Mouse (Mus musculus) liver, embryonic 11.5 days (tissue): Measurements from ENCODE around the gene Ccl17. TPM values are rescaled to one million over a fixed set of nuclear protein-coding genes. Genes with fewer than 3 reads are reported as not detected.
A peak's percentile ranks its signal among the peaks of the same experiment; 100 is the strongest.

Experiments
- ATAC-seq: fragments of 200-750 bp; cut with Nextera tagmentation; replicated peaks from 2 replicates; pipeline ENCODE4 v1.8.0; 2017; ENCODE audit warnings: moderate number of reproducible peaks, mild to moderate bottlenecking, moderate TSS enrichment, moderate library complexity; ENCODE audit not compliant: low FRiP score
- DNase-seq: peaks from one replicate; pipeline ENCODE4 v3.0.0-alpha.2; 2017; ENCODE audit warnings: low spot score
- H3K27ac ChIP-seq: fragments of 300-500 bp; sonication (generic); 2 replicates; pipeline ENCODE4 v1.5.1; 2014; ENCODE audit warnings: mild to moderate bottlenecking, low read depth, low read length, control low read depth
- H3K27me3 ChIP-seq: fragments of 300-500 bp; sonication (generic); replicated peaks from 2 replicates; pipeline ENCODE4 v1.6.1; 2014; ENCODE audit warnings: low read length, mixed read lengths; ENCODE audit not compliant: control insufficient read depth, insufficient read depth
- H3K36me3 ChIP-seq: fragments of 300-500 bp; sonication (generic); 2 replicates; pipeline ENCODE4 v1.6.1; 2014; ENCODE audit warnings: mild to moderate bottlenecking, low read length, moderate library complexity, mixed read lengths; ENCODE audit not compliant: control insufficient read depth, insufficient read depth
- H3K4me1 ChIP-seq: fragments of 300-500 bp; sonication (generic); replicated peaks from 2 replicates; pipeline ENCODE4 v1.6.1; 2014; ENCODE audit warnings: low read length, mixed read lengths; ENCODE audit not compliant: control insufficient read depth, insufficient read depth
- H3K4me2 ChIP-seq: fragments of 300-500 bp; sonication (generic); 2 replicates; pipeline ENCODE4 v1.6.1; 2014; ENCODE audit warnings: mild to moderate bottlenecking, control low read depth, moderate library complexity
- H3K4me3 ChIP-seq: fragments of 300-500 bp; sonication (generic); 2 replicates; pipeline ENCODE4 v1.5.1; 2014; ENCODE audit warnings: low read depth, low read length, control low read depth
- H3K9ac ChIP-seq: fragments of 300-500 bp; sonication (generic); 2 replicates; pipeline ENCODE4 v1.6.1; 2014; ENCODE audit warnings: low read depth, low read length, control low read depth
- H3K9me3 ChIP-seq: fragments of 300-500 bp; sonication (generic); 2 replicates; pipeline ENCODE4 v1.6.1; 2016; ENCODE audit warnings: low read length, inconsistent platforms, mixed read lengths; ENCODE audit not compliant: control insufficient read depth
- WGBS: fragments of 180-500 bp; shearing (Covaris S2); extraction: QIAGEN DNeasy Blood & Tissue Kit; methylation state at CpG from one replicate; pipeline ENCODE4 v1.1.7; 2014; 5-methylcytosine and 5-hydroxymethylcytosine counted together
- polyA plus RNA-seq: library from polyadenylated mRNA; unstranded; fragments of >200 nt; fragmentation: Nextera tagmentation; extraction: Ambion mirVana; gene quantifications from 2 replicates; pipeline ENCODE4 v1.2.1, GENCODE M21; 2014

Gene Ccl17
- polyA plus RNA-seq, 1 experiment from 2014 or later = 0.62 TPM

DNA sequence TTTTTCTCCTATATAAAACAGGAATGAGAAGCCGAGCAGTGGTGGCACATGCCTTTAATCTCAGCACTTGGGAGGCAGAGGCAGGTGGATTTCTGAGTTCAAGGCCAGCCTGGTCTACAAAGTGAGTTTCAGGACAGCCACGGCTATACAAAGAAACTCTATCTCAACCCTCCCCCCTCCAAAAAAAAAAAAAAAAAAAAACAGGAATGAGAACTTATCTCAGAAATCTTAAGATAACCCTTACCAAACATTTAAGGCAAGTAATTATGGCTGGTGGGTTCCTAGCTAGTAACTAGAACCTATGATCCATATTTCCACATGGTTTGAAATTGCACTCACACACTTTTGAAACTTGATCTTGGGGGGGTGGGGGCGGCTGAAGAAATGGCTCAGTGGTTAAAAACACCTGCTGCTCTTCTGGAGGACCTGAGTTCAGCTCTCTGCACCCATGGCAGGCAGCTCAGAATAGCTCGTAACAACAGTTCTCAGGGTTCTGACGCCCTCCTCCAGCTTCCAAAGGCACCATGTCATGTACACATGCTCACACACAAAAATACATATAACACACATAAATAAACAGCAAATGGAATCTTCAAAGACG, 24.2 kb upstream of the Ccl17 start:
- no peaks in the 10 kb centered on the region for H3K36me3 ChIP-seq
- ATAC-seq (no peak), DNase-seq (no peak)
- H3K4me3 ChIP-seq = no peak overlapping the region
- no peak overlapping the region for H3K4me2 ChIP-seq
- 66% methylated on average over 6 of the region's 6 CpGs for WGBS
- no peak overlapping the region for H3K27ac ChIP-seq
- H3K4me1 ChIP-seq = peaks cover 28% of the 10 kb centered on the region
- H3K9me3 ChIP-seq = no peaks in the 10 kb centered on the region
- H3K9ac ChIP-seq = no peak overlapping the region
- H3K27me3 ChIP-seq = no peaks in the 10 kb centered on the region

DNA sequence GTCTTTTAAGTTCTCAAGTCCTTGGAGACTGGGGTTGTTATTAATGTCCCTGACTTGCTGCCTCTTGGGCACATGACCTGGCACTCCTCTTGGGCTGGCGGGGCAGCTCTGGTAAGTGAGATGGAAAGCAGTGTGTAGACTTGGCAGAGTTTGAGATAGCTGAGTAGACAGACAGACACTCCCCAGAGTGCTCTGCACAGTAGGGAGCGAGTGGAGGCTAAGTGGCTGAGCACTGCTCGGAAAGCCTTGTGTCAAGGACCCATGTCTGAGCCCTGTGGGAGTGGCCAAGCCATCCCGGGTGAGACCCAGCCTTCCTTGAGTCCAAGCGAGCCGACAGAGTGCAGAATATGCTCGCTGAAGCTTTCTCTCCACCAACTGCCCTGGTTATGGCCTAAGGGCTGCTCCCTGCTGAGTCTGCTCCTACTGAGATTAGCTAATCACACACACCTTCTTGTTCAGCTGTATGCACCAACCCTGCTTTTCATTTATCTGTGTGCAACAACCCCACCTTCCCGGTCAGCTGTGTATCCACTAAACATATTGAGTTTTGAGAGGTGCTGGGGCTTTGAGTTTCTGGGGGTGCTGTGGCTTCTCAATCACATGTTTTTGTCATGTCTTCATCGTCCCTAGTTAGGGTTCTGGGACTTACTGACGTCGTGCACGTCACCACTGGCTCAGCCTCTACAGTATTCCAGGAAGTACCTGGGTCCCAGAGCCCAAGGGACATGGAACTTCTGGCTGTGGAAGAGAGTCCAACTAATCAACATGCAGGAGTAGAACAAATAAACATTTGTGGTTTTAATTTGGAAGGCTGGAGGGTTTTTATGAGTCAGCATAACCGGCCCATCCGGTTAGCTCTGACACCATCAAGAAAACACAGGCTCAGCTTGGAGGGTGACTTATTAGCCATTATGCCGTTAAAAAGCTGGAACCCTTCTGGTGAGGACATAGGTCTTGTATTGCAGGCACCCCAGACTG, 22.4 kb upstream of the Ccl17 start:
- peak overlapping the region; percentile 2; the same call in 1 of the 2 replicates for H3K4me3 ChIP-seq

DNA sequence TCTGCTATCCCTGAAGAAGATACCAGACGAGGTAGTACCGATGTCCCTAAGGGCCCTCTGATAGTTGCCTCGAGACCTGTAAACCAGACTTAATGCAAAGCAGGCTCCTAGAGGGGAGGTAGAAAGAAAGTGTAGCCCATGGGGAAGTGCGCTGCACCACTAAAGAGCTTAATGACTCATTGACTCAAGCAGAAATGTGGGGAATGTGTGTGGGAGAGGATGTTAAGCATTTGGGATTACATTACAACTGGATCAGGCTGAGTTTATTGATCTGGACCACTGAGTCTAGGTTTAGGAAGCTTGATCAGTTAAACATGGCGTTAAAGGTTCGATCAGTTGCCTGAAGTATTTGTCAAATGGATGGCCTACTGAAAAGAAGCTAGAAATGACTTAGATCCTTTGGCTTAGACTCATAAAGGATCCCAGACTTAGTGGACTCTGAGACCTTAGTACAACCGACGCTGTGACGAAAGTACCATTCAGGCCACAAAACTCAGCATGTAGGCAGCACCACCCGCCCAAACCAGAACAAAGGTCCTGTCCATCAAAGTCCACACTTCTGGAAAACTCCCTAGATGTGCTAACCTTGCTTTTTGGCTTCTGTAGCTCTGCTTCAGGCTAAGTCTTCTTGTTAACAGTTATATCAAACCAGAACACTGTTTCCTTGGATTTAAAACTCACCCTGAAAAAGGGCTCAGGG, 20.8 kb upstream of the Ccl17 start:
- Histone ChIP-seq H3K27ac (no peak overlapping the region), H3K4me1 (peaks cover 19% of the 10 kb centered on the region), H3K36me3 (no peaks in the 10 kb centered on the region), H3K27me3 (no peaks in the 10 kb centered on the region), H3K9ac (no peak overlapping the region), H3K4me3 (no peak overlapping the region), H3K9me3 (no peaks in the 10 kb centered on the region), H3K4me2 (no peak overlapping the region)
- no peak for ATAC-seq
- WGBS = 83% methylated on average over 10 of the region's 10 CpGs
- DNase-seq = no peak

More for the DNA sequence above, 22.4 kb upstream of the Ccl17 start:
- Histone ChIP-seq H3K27me3 (no peaks in the 10 kb centered on the region), H3K9me3 (no peaks in the 10 kb centered on the region), H3K4me2 (peak overlapping the region; percentile 52), H3K9ac (0 out of 2 replicates have a peak overlapping the region, but pooled peaks have one; percentile 7), H3K36me3 (no peaks in the 10 kb centered on the region), H3K27ac (peak overlapping the region; percentile 75), H3K4me1 (peaks cover 19% of the 10 kb centered on the region)
- ATAC-seq (peak; percentile 99), DNase-seq (peak; percentile 61)
- 52% methylated on average over 15 of the region's 15 CpGs for WGBS

DNA sequence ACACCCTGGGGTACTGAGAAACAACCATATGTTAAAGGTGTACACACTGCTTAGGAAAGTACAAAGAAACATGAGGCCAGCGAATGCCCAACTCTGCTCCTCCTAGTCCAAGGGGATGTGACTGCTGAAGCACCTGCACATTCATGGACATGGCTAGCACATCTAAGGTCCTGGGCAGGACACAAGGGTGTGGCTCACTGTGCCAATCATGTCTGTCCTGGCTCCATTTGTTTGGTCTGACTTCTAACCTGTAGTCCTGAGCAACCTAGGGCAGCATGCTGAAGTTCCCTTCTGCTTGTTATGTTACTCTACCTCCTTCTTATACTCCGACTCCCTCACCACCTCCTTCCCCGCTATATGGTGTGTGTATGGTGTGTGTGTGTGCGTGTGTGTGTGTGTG, 15.9 kb upstream of the Ccl17 start:
- no peak; the same call in 1 of the 2 replicates for ATAC-seq

DNA sequence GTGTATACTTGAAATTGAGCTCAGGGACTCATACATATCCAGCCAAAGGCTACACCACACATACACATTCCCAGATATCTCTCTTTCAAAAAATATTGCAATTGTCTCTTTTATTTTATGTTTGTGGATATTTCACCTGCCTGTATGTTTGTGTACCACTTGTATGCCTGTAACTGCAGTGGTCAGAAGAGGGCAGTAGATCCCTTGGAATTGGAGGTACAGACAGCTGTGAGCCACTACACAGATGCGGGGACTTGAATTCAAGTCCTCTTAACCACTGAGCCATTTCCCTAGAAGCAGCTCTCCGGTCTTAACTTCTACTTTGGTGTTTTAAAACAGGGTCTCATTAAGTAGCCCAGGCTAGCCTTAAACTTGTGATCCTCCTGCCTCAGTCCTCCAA, 15.5 kb upstream of the Ccl17 start:
- no peak for ATAC-seq
- no peak for DNase-seq
- no peak overlapping the region for H3K4me3 ChIP-seq

More for the DNA sequence above, 15.9 kb upstream of the Ccl17 start:
- no peak overlapping the region for H3K4me3 ChIP-seq
- no peaks in the 10 kb centered on the region for H3K27me3 ChIP-seq
- no peaks in the 10 kb centered on the region for H3K9me3 ChIP-seq
- H3K4me2 ChIP-seq = no peak overlapping the region
- H3K9ac ChIP-seq = no peak overlapping the region
- WGBS = 89% methylated on average over 4 of the region's 4 CpGs
- H3K4me1 ChIP-seq = no peaks in the 10 kb centered on the region
- H3K36me3 ChIP-seq = no peaks in the 10 kb centered on the region
- DNase-seq = no peak
- H3K27ac ChIP-seq = no peak overlapping the region

DNA sequence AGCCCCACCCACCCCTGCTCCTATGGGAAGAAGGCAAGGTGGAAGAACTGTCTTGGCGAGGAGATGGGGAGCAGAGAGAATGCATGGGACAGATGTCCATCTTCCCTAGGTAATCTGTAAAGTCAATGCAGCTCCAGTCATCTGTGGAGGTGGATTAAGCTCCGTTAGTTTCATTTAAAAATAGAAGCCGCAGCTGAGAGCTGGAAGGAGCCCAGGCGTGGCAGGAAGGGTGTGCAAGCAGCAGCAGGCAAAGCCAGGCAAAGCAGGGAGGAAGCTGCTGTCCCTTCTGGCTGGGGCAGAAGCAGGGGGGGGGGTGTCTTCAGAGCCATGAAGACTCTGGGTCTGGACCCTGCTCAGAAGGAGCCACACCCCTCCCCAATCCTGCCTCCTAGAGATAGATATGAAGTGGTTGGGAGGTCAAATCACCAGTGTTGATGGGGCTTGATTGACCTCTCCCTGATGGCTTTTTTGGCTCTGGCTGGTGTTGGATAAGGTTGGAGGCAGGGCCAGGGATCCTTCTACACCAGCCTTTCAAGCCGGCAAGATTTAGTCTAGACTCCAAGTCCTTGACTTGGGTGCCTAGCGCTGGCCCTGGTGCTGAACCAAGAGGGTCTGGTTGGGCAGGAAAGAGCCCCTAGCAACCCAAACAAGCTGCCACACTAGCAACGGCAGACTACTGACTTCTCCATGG, 9.8 kb upstream of the Ccl17 start:
- no peaks in the 10 kb centered on the region for H3K27me3 ChIP-seq
- DNase-seq (peak; percentile 64), ATAC-seq (no peak)
- 54% methylated on average over 7 of the region's 7 CpGs for WGBS
- peaks cover 16% of the 10 kb centered on the region for H3K4me1 ChIP-seq
- no peak overlapping the region for H3K9ac ChIP-seq
- H3K4me3 ChIP-seq = no peak overlapping the region
- no peaks in the 10 kb centered on the region for H3K36me3 ChIP-seq
- no peaks in the 10 kb centered on the region for H3K9me3 ChIP-seq
- no peak overlapping the region for H3K27ac ChIP-seq
- no peak overlapping the region for H3K4me2 ChIP-seq

More for the DNA sequence above, 15.5 kb upstream of the Ccl17 start:
- H3K9me3 ChIP-seq = no peaks in the 10 kb centered on the region
- no peak overlapping the region for H3K9ac ChIP-seq
- no peaks in the 10 kb centered on the region for H3K36me3 ChIP-seq
- H3K27ac ChIP-seq = no peak overlapping the region
- WGBS = 90% methylated on average over 2 of the region's 2 CpGs
- no peaks in the 10 kb centered on the region for H3K4me1 ChIP-seq
- no peaks in the 10 kb centered on the region for H3K27me3 ChIP-seq
- no peak overlapping the region for H3K4me2 ChIP-seq

DNA sequence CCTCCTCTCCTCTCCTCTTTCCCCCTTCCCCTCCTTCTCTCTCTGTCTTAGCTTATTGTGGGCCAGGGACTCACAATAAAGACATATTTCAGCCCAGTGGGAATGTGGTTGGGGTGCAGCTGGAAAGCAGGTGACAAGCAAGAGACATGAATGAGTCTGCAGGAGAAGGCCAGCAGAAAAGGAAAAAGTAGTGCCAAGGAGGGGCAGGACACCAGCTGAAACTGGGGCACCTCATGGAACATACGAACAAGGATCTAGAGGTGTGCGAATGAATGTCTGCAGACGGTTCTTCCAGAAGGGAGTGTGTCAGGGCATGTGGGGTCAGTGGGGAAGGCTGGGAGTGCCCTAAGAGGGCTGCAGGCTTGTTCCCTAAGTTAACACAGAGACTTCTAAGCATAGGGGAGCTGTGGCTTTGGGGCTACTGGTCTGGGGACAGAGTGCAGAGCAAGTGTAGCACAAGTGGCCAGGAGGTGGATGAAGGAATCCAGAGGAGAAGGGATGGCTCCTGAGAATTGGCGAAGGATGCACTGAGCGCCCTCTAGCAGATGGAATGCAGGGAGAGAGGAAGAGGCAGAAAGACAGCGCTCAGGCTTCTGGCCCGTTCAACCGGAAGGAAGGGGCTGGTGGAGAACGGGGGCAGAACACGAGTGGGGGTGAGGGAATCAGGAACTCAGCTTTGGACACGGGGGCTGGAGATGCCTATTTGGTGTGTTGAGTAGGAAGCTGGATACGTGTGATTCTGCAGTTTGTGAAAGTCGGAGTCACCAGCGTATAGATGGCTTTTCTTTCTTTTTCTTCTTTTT, 8.8 kb upstream of the Ccl17 start:
- Histone ChIP-seq H3K9me3 (no peaks in the 10 kb centered on the region), H3K36me3 (no peaks in the 10 kb centered on the region), H3K4me1 (peaks cover 16% of the 10 kb centered on the region), H3K27me3 (no peaks in the 10 kb centered on the region), H3K9ac (no peak overlapping the region), H3K27ac (no peak overlapping the region), H3K4me2 (peak overlapping the region; percentile 31), H3K4me3 (no peak overlapping the region)
- no peak for ATAC-seq
- 37% methylated on average over 14 of the region's 14 CpGs for WGBS
- no peak for DNase-seq
